Mouse (Mus musculus) retina, postnatal 1 day (tissue): ENCODE data around the gene Slc23a2.

Source experiments
- DNase-seq: peaks from one replicate; pipeline ENCODE4 v3.0.0-alpha.2; 2012

Gene Slc23a2

GRCm38 (mm10) chr2:132144971-132145691, at the start of gene Slc23a2:
Slc23a2 (minus strand) TSS chr2:132145108.
- peak; percentile 71 for DNase-seq

- DNase-seq = no peak
These were observed 45.8 kb upstream of the Slc23a2 start for GRCm38 (mm10) chr2:132190602-132191161.

GRCm38 (mm10) chr2:132183874-132184273, 39.0 kb upstream of the Slc23a2 start:
- no peak for DNase-seq

GRCm38 (mm10) chr2:132180463-132181205, 35.7 kb upstream of the Slc23a2 start:
- DNase-seq = no peak

- no peak for DNase-seq
These were observed 34.5 kb upstream of the Slc23a2 start for GRCm38 (mm10) chr2:132179371-132179770.

- DNase-seq = no peak
These were observed 32.5 kb upstream of the Slc23a2 start for GRCm38 (mm10) chr2:132177406-132177805.

GRCm38 (mm10) chr2:132176289-132176848, 31.5 kb upstream of the Slc23a2 start:
- no peak for DNase-seq

- no peak for DNase-seq
These were observed 29.1 kb upstream of the Slc23a2 start for GRCm38 (mm10) chr2:132174048-132174447.

- DNase-seq = no peak
These were observed 27.0 kb upstream of the Slc23a2 start for GRCm38 (mm10) chr2:132171939-132172338.

- DNase-seq = no peak
These were observed 24.2 kb upstream of the Slc23a2 start for GRCm38 (mm10) chr2:132169150-132169549.

- DNase-seq = no peak
These were observed 18.7 kb upstream of the Slc23a2 start for GRCm38 (mm10) chr2:132163626-132164025.

GRCm38 (mm10) chr2:132157482-132157881, 12.6 kb upstream of the Slc23a2 start:
- DNase-seq = no peak

GRCm38 (mm10) chr2:132152670-132153069, 7.8 kb upstream of the Slc23a2 start:
- DNase-seq = no peak

GRCm38 (mm10) chr2:132151592-132151991, 6.7 kb upstream of the Slc23a2 start:
- no peak for DNase-seq

GRCm38 (mm10) chr2:132150926-132151325, 6.0 kb upstream of the Slc23a2 start:
- no peak for DNase-seq

- no peak for DNase-seq
These were observed 1.6 kb upstream of the Slc23a2 start for GRCm38 (mm10) chr2:132146502-132146901.

- peak; percentile 60 for DNase-seq
These were observed 673 bp downstream of the Slc23a2 start for GRCm38 (mm10) chr2:132143943-132144927.

- DNase-seq = no peak
These were observed 2.3 kb downstream of the Slc23a2 start for GRCm38 (mm10) chr2:132142606-132143005.

- DNase-seq = no peak
These were observed 4.4 kb downstream of the Slc23a2 start for GRCm38 (mm10) chr2:132140536-132140935.

GRCm38 (mm10) chr2:132139099-132139498, 5.8 kb downstream of the Slc23a2 start:
- DNase-seq = no peak

GRCm38 (mm10) chr2:132135876-132136637, 8.9 kb downstream of the Slc23a2 start:
- DNase-seq = no peak

GRCm38 (mm10) chr2:132134758-132135157, 10.2 kb downstream of the Slc23a2 start:
- DNase-seq = no peak
